Mouse (Mus musculus) urinary bladder, adult 2 months (tissue): ENCODE results near the gene 2310061I04Rik. TPM values are rescaled to one million over a fixed set of nuclear protein-coding genes. Genes with fewer than 3 reads are reported as not detected.

Experiments
- polyA plus RNA-seq: library from polyadenylated mRNA; depleted of rRNA; stranded (reverse); fragments of >200 nt; gene quantifications from 2 replicates; pipeline ENCODE4 v1.2.3, GENCODE M21; 2012; rRNA removed

Gene 2310061I04Rik
- polyA plus RNA-seq, 1 experiment: 29.6 TPM

Other genes starting within 250 kb of the 2310061I04Rik start
- 21.3 and 21.8 TPM in 2 replicates for gene Vars2, start 229.8 kb downstream of the 2310061I04Rik start, polyA plus RNA-seq
- gene Gtf2h4, start 223.7 kb downstream of the 2310061I04Rik start, polyA plus RNA-seq: 19.8 and 22.4 TPM in 2 replicates
- 20.2 and 28.6 TPM in 2 replicates for gene Ddr1, start 192.8 kb downstream of the 2310061I04Rik start, polyA plus RNA-seq
- 55.3 and 73.7 TPM in 2 replicates for gene Ier3, start 75.7 kb downstream of the 2310061I04Rik start, polyA plus RNA-seq
- gene Flot1, start 74.2 kb downstream of the 2310061I04Rik start, polyA plus RNA-seq: 156 and 192 TPM in 2 replicates
- 257 TPM in 2 replicates for gene Tubb5, start 59.1 kb downstream of the 2310061I04Rik start, polyA plus RNA-seq
- 10.4 and 14.2 TPM in 2 replicates for gene Mdc1, start 55.9 kb downstream of the 2310061I04Rik start, polyA plus RNA-seq
- 10.9 and 11.6 TPM in 2 replicates for gene Nrm, start 36.1 kb downstream of the 2310061I04Rik start, polyA plus RNA-seq
- 55.2 and 57.5 TPM in 2 replicates for gene Ppp1r18, start 31.8 kb downstream of the 2310061I04Rik start, polyA plus RNA-seq
- gene Dhx16, start 17.6 kb downstream of the 2310061I04Rik start, polyA plus RNA-seq: 53.4 and 57.7 TPM in 2 replicates
- 45.9 and 58.8 TPM in 2 replicates for gene Atat1, start 12.6 kb upstream of the 2310061I04Rik start, polyA plus RNA-seq
- gene Mrps18b, start 19.0 kb upstream of the 2310061I04Rik start, polyA plus RNA-seq: 77.9 and 90.8 TPM in 2 replicates
- gene Ppp1r10, start 19.0 kb upstream of the 2310061I04Rik start, polyA plus RNA-seq: 25.8 and 26.0 TPM in 2 replicates
- 58.4 and 74.6 TPM in 2 replicates for gene Abcf1, start 72.3 kb upstream of the 2310061I04Rik start, polyA plus RNA-seq
- gene Gnl1, start 82.4 kb upstream of the 2310061I04Rik start, polyA plus RNA-seq: 28.5 and 39.5 TPM in 2 replicates
- gene Prr3, start 82.8 kb upstream of the 2310061I04Rik start, polyA plus RNA-seq: 22.2 and 23.7 TPM in 2 replicates
- 1.5 and 2.0 TPM in 2 replicates for gene H2-T24, start 123.1 kb upstream of the 2310061I04Rik start, polyA plus RNA-seq
- gene H2-T23, start 135.4 kb upstream of the 2310061I04Rik start, polyA plus RNA-seq: 189 and 190 TPM in 2 replicates
- 66.8 and 76.7 TPM in 2 replicates for gene H2-T22, start 145.3 kb upstream of the 2310061I04Rik start, polyA plus RNA-seq
- gene Gm6034, start 145.5 kb upstream of the 2310061I04Rik start, polyA plus RNA-seq: 0.06 TPM in 1 of 2 replicates, not detected in the other
- gene Gm11127, start 160.9 kb upstream of the 2310061I04Rik start, polyA plus RNA-seq: 0.09 and 0.14 TPM in 2 replicates
- gene Gm19684, start 224.2 kb upstream of the 2310061I04Rik start, polyA plus RNA-seq: 0.12 and 0.13 TPM in 2 replicates
- not detected in 2 replicates for gene Gm7030, start 232.0 kb upstream of the 2310061I04Rik start, polyA plus RNA-seq